ENCODE assay signal across 20 mouse cellular contexts in the genomic region with DNA sequence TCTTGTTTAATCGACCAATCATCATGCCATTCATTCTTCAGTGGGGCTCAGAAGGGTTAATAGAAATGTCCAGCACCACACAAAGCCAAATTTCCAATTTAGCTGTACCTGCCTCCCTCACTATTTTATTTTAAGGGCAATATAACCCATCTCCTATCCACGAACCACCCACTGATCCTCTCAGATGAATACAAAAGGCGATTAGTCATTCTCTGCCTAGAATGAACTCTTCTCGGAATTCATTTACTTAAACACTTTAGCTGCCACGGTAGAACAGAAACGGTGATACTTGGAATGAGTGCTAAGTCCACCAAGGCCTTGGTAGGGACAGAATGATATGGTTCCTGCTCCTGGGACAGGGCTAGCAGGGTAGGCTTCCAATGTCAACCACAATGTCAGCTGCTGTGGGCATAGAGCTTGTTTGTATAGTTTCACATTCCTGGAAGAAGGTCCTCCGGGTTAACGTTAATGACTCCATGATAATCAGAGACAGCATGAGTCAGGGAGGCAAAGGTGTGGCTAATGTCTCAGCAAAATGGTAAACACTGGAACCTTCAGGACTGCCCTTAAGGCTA. TPM values are rescaled to one million over a fixed set of nuclear protein-coding genes. Genes with fewer than 3 reads are reported as not detected.
A peak's percentile ranks its signal among the peaks of the same experiment; 100 is the strongest.
DNase-seq lines count a peak whose midpoint lies in the region; ATAC-seq and TF ChIP-seq lines count a peak whose summit lies in the region.
"Had no signal": no experiment of that assay in that cellular context is flagged by ENCODE, and none has a peak within 500 bp of the region (broad histone marks: within the 10 kb centered on the region; RNA-seq: fewer than 3 reads in every experiment).

No protein-coding gene starts in this region.

- no peak for TF ChIP-seq CTCF in liver, adult 2 months (IDR thresholded peaks at IDR 0.05; ENCODE audit: low read depth, low read length)
- no peak for TF ChIP-seq CTCF in liver, postnatal 0 days (IDR thresholded peaks at IDR 0.05; ENCODE audit: low read depth)
- no peak for TF ChIP-seq CTCF in gastrocnemius, adult 2 months (IDR thresholded peaks at IDR 0.05)

- H3K4me3 ChIP-seq in liver, adult 2 months (ENCODE audit: insufficient read depth, low read depth, low read length): no peak overlapping the region
- no peak overlapping the region for H3K4me3 ChIP-seq in liver, postnatal 0 days (ENCODE audit: low read depth, low read length)
- H3K4me3 ChIP-seq in gastrocnemius, adult 2 months: no peak overlapping the region
- H3K4me3 ChIP-seq: embryonic facial prominence, embryonic 12.5 days; heart, embryonic 12.5 days; limb, embryonic 12.5 days; midbrain, embryonic 10.5 days; neural tube, embryonic 13.5 days had no signal

- WGBS in liver, adult 2 months: 40% methylated on average over 8 of the region's 8 CpGs
- 51% methylated on average over 8 of the region's 8 CpGs for WGBS in liver, postnatal 0 days (ENCODE audit: insufficient replicate concordance)

- H3K79me2 ChIP-seq in liver, adult 2 months (ENCODE audit: control insufficient read depth, insufficient read depth, low read length): no peaks in the 10 kb centered on the region

- TF ChIP-seq POLR2A in liver, adult 2 months (IDR thresholded peaks at IDR 0.05; ENCODE audit: extremely low read depth, insufficient read depth, low read length): no peak

- H3K36me3 ChIP-seq in liver, adult 2 months (ENCODE audit: control insufficient read depth, insufficient read depth, low read length): no peaks in the 10 kb centered on the region
- H3K36me3 ChIP-seq in liver, postnatal 0 days (replicated peaks; ENCODE audit: insufficient read depth, low read length): no peaks in the 10 kb centered on the region
- H3K36me3 ChIP-seq: embryonic facial prominence, embryonic 12.5 days; heart, embryonic 12.5 days; limb, embryonic 12.5 days; midbrain, embryonic 10.5 days; neural tube, embryonic 13.5 days had no signal

- H3K9me3 ChIP-seq in liver, postnatal 0 days (ENCODE audit: low read length): no peaks in the 10 kb centered on the region
- H3K9me3 ChIP-seq: embryonic facial prominence, embryonic 12.5 days; heart, embryonic 12.5 days; limb, embryonic 12.5 days; midbrain, embryonic 10.5 days; neural tube, embryonic 13.5 days had no signal

- H3K27ac ChIP-seq in liver, adult 2 months (replicated peaks; ENCODE audit: insufficient read depth, low read depth, low read length): no peak overlapping the region; the same call in 1 of the 2 replicates
- H3K27ac ChIP-seq in liver, postnatal 0 days (ENCODE audit: low read depth): no peak overlapping the region
- no peak overlapping the region for H3K27ac ChIP-seq in gastrocnemius, adult 2 months
- H3K27ac ChIP-seq: embryonic facial prominence, embryonic 12.5 days; hindbrain, embryonic 14.5 days; limb, embryonic 12.5 days; liver, embryonic 14.5 days; midbrain, embryonic 10.5 days; neural tube, embryonic 13.5 days had no signal

- H3K9ac ChIP-seq in liver, adult 2 months (ENCODE audit: low read depth, low read length): no peak overlapping the region
- no peak overlapping the region for H3K9ac ChIP-seq in liver, postnatal 0 days (replicated peaks)
- H3K9ac ChIP-seq: embryonic facial prominence, embryonic 12.5 days; forebrain, postnatal 0 days; heart, embryonic 12.5 days; hindbrain, embryonic 14.5 days; limb, embryonic 12.5 days; liver, embryonic 14.5 days; neural tube, embryonic 13.5 days had no signal

- intact Hi-C loops in gastrocnemius, adult 2 months (cut with DNase I): no loop called here

- no peak overlapping the region for H3K4me2 ChIP-seq in liver, postnatal 0 days (ENCODE audit: low read depth, low read length)
- H3K4me2 ChIP-seq: embryonic facial prominence, embryonic 12.5 days; heart, embryonic 12.5 days; hindbrain, embryonic 14.5 days; limb, embryonic 12.5 days; neural tube, embryonic 13.5 days had no signal

- ATAC-seq in frontal cortex, adult (ENCODE audit: low TSS enrichment): peak; percentile 80
- ATAC-seq in liver, postnatal 0 days: no peak
- ATAC-seq in erythroblast, adult 5-6 weeks (replicated peaks; ENCODE audit: low FRiP score, poor library complexity, severe bottlenecking): no peak
- ATAC-seq: forebrain, postnatal 0 days had no signal

- H3K4me1 ChIP-seq in liver, adult 2 months (ENCODE audit: control insufficient read depth, insufficient read depth, low read length): peaks cover 19% of the 10 kb centered on the region
- H3K4me1 ChIP-seq in liver, postnatal 0 days (ENCODE audit: insufficient read depth): peaks cover 21% of the 10 kb centered on the region
- H3K4me1 ChIP-seq: embryonic facial prominence, embryonic 12.5 days; heart, embryonic 12.5 days; neural tube, embryonic 13.5 days had no signal

- no peak for TF ChIP-seq EP300 in liver, postnatal 0 days (IDR thresholded peaks at IDR 0.05; ENCODE audit: low read depth)

- no peak for DNase-seq in frontal cortex, adult 2 months (ENCODE audit: extremely low spot score in 1 of 2, low spot score in 1 of 2)
- peak; percentile 48 for DNase-seq in liver, adult 2 months (ENCODE audit: extremely low read depth, low read depth, low spot score)
- no peak for DNase-seq in liver, postnatal 0 days
- peak; percentile 12 to 52 for DNase-seq in kidney, postnatal 25 days
- DNase-seq in testis, postnatal 14 days (ENCODE audit: low spot score): no peak
- DNase-seq in gastrocnemius, adult 2 months: no peak
- DNase-seq: adrenal gland, postnatal 36 days; cerebellum, adult 9-10 months; forebrain, postnatal 0 days; gastrocnemius, postnatal 14 days; lung, postnatal 14 days had no signal

- no peaks in the 10 kb centered on the region for H3K27me3 ChIP-seq in liver, adult 2 months (ENCODE audit: control insufficient read depth, insufficient read depth, low read length)
- no peaks in the 10 kb centered on the region for H3K27me3 ChIP-seq in liver, postnatal 0 days (ENCODE audit: insufficient read depth, low read length)
- H3K27me3 ChIP-seq: embryonic facial prominence, embryonic 12.5 days; heart, embryonic 12.5 days; neural tube, embryonic 13.5 days had no signal

RNA-seq across cellular contexts. Expression of a gene that starts 33.0 kb away (rescaled TPM):
- 94.5 and 99.6 TPM in 2 replicates for polyA plus RNA-seq in frontal cortex, adult 2 months (2012; rRNA removed)
- 90.3 and 121 TPM in 2 replicates for total RNA-seq in liver, adult 2 months (2014; rRNA removed)
- 16.2 and 18.4 TPM in 2 replicates for polyA plus RNA-seq in liver, adult 2 months (2012; rRNA removed)
- 110 and 117 TPM in 2 replicates for polyA plus RNA-seq in liver, postnatal 0 days (2015; fragmentation: Nextera tagmentation; extraction: Ambion mirVana)
- total RNA-seq in erythroblast, adult 5-6 weeks (2015; ENCODE audit: low replicate concordance): 255 and 256 TPM in 2 replicates
- total RNA-seq in erythroblast, adult 5-6 weeks (2017; ENCODE audit: low replicate concordance): 523 and 583 TPM in 2 replicates
- total RNA-seq in gastrocnemius, adult 2 months (2021): 10 to 100 TPM; 67.5 to 73.4 TPM

RNA-seq across cellular contexts. Expression of a gene that starts 40.4 kb away (rescaled TPM):
- polyA plus RNA-seq in frontal cortex, adult 2 months (2012; rRNA removed): 72.7 and 73.7 TPM in 2 replicates
- 308 and 311 TPM in 2 replicates for total RNA-seq in liver, adult 2 months (2014; rRNA removed)
- 225 and 253 TPM in 2 replicates for polyA plus RNA-seq in liver, adult 2 months (2012; rRNA removed)
- 110 and 117 TPM in 2 replicates for polyA plus RNA-seq in liver, postnatal 0 days (2015; fragmentation: Nextera tagmentation; extraction: Ambion mirVana)
- 26.5 and 33.6 TPM in 2 replicates for total RNA-seq in erythroblast, adult 5-6 weeks (2015; ENCODE audit: low replicate concordance)
- total RNA-seq in erythroblast, adult 5-6 weeks (2017; ENCODE audit: low replicate concordance): 20.3 and 27.0 TPM in 2 replicates
- total RNA-seq in gastrocnemius, adult 2 months (2021): 100 to 1,000 TPM; 105 to 137 TPM

Comparison
In these comparisons a context has a peak if more than half of its experiments do, and no peak if none do; other contexts are left out.
1. DNase-seq: peak in liver, adult 2 months (single experiment) and kidney, postnatal 25 days (2 of 2); none in frontal cortex, adult 2 months (0 of 2), liver, postnatal 0 days (single experiment), testis, postnatal 14 days (single experiment) and gastrocnemius, adult 2 months (single experiment).